Mouse (Mus musculus): ENCODE measurements around the gene Abcf2. TPM values are rescaled to one million over a fixed set of nuclear protein-coding genes. Genes with fewer than 3 reads are reported as not detected.

The Abcf2 gene
- polyA plus RNA-seq, 1 experiment from 2014 or later: 125 TPM

DNA sequence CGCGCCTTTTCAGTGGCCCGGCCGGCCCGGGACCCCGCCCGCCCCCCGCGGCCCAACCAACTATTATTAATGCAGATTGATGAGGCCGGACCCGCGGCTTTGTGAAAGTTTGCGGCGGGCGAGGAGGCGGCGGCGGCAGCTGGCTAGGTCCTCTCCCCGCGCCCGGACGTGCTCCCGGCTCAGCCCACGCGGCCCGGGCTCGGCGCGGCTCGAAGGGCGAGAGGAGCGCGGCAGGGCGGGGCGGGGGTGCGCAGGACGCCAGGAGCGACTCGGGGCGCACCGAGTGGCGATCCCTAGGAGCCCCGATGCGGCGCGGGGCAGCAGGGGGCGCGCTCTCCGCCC lies 50.4 kb downstream of the Abcf2 start, which contains the start of gene Gbx1:
Gene Gbx1, minus strand, starts transcription at position 314 of the 342 bp plus-strand sequence.
- Histone ChIP-seq H3K9me3 (no peaks in the 10 kb centered on the region), H3K36me3 (no peaks in the 10 kb centered on the region), H3K4me1 (replicated peaks) (peaks cover 58% of the 10 kb centered on the region), H3K27me3 (ENCODE audit: insufficient read depth, poor library complexity, severe bottlenecking) (peaks cover 100% of the 10 kb centered on the region), H3K4me3 (peak within 1 kb of the TSS; percentile 60), H3K27ac (peak within 1 kb of the TSS; percentile 86)
- under 1% methylated on average over 46 of the region's 49 CpGs for WGBS
- peak; percentile 78 for DNase-seq (ENCODE audit: low spot score)

GRCm38 (mm10) chr5:24526190-24526888 lies 50.9 kb downstream of the Abcf2 start:
- Histone ChIP-seq H3K36me3 (no peaks in the 10 kb centered on the region), H3K27me3 (ENCODE audit: insufficient read depth, poor library complexity, severe bottlenecking) (peaks cover 100% of the 10 kb centered on the region), H3K4me3 (peak overlapping the region; percentile 60), H3K4me1 (replicated peaks) (peaks cover 58% of the 10 kb centered on the region), H3K9me3 (no peaks in the 10 kb centered on the region), H3K27ac (peak overlapping the region; percentile 86)
- under 1% methylated on average over 106 of the region's 109 CpGs for WGBS
- DNase-seq (ENCODE audit: low spot score): peak; percentile 54

GRCm38 (mm10) chr5:24525360-24526189 lies 51.7 kb downstream of the Abcf2 start:
- Histone ChIP-seq H3K4me1 (replicated peaks) (peaks cover 58% of the 10 kb centered on the region), H3K36me3 (no peaks in the 10 kb centered on the region), H3K9me3 (no peaks in the 10 kb centered on the region), H3K27ac (peak overlapping the region; percentile 86), H3K4me3 (peak overlapping the region; percentile 60), H3K27me3 (ENCODE audit: insufficient read depth, poor library complexity, severe bottlenecking) (peaks cover 95% of the 10 kb centered on the region)
- 4% methylated on average over 34 of the region's 34 CpGs for WGBS
- peak; percentile 56 for DNase-seq (ENCODE audit: low spot score)

- peak overlapping the region; percentile 60 for H3K4me3 ChIP-seq
- WGBS: 20% methylated on average over 4 of the region's 4 CpGs
Observed at GRCm38 (mm10) chr5:24524522-24524921, 52.7 kb downstream of the Abcf2 start.

DNA sequence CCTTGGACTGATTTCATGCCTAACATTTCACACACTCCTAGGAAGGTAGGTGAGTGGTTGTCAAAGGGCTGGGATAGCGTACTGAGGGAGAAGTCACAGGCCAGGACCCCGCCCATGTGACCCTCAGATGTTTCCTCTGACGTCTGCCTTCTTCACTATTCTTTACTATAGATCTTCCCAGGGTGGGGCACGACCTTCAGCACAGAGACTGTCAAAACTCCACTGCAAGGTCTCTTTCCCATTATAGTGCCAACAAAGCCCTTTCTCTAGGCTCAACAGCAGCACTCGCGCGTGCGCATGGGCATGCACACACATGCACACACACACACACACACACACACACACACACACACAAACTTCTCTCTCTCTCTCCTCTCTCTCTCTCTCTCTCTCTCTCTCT lies 53.5 kb downstream of the Abcf2 start:
- H3K36me3 ChIP-seq: no peaks in the 10 kb centered on the region
- peak; percentile 61 for DNase-seq (ENCODE audit: low spot score)
- WGBS: 36% methylated on average over 8 of the region's 8 CpGs
- peak overlapping the region; percentile 60 for H3K4me3 ChIP-seq
- H3K27me3 ChIP-seq (ENCODE audit: insufficient read depth, poor library complexity, severe bottlenecking): peaks cover 84% of the 10 kb centered on the region
- H3K4me1 ChIP-seq (replicated peaks): peaks cover 53% of the 10 kb centered on the region
- H3K9me3 ChIP-seq: no peaks in the 10 kb centered on the region
- H3K27ac ChIP-seq: no peak overlapping the region

More at GRCm38 (mm10) chr5:24524522-24524921, 52.7 kb downstream of the Abcf2 start:
- no peak overlapping the region for H3K27ac ChIP-seq
- H3K9me3 ChIP-seq: no peaks in the 10 kb centered on the region
- DNase-seq (ENCODE audit: low spot score): no peak
- peaks cover 89% of the 10 kb centered on the region for H3K27me3 ChIP-seq (ENCODE audit: insufficient read depth, poor library complexity, severe bottlenecking)
- peaks cover 58% of the 10 kb centered on the region for H3K4me1 ChIP-seq (replicated peaks)
- H3K36me3 ChIP-seq: no peaks in the 10 kb centered on the region

DNA sequence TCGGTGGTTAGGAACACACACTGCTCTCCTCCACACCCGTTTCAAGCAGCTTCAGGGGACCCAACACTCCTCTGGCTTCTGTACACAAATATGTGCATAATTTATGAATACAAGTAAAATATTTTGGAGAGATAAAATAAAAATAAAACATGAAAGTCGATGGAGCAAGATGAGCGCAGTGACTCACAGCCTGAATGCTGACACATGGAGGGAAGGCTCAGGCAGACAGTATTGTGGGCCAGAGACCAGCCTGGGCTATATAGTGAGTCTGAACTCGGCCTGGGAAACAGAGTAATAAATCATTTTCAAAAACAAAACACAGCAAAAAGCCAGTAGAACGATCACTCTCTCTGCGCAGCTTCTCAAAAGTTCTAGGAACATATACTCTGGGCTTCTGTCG lies 55.9 kb downstream of the Abcf2 start:
- Histone ChIP-seq H3K4me3 (no peak overlapping the region), H3K27me3 (ENCODE audit: insufficient read depth, poor library complexity, severe bottlenecking) (peaks cover 63% of the 10 kb centered on the region), H3K9me3 (no peaks in the 10 kb centered on the region), H3K4me1 (replicated peaks) (peaks cover 33% of the 10 kb centered on the region), H3K27ac (no peak overlapping the region), H3K36me3 (no peaks in the 10 kb centered on the region)
- 72% methylated on average over 8 of the region's 8 CpGs for WGBS
- DNase-seq (ENCODE audit: low spot score): no peak

MicroRNA genes within 50 kb of the gene (microRNA counts, 519-probe panel; counts per million panel counts)
- 1,255 counts per million, percentile 77 among the panel's probes with 10 or more counts for microRNA mmu-miR-671-3p
- 1,255 counts per million, percentile 77 among the panel's probes with 10 or more counts for microRNA mmu-miR-671-5p

Other genes with a start within 250 kb of the Abcf2 start
- gene Kcnh2, start 225.9 kb downstream of the Abcf2 start, polyA plus RNA-seq (2016; fragmentation: Nextera tagmentation; extraction: Ambion mirVana): 32.4 and 33.9 TPM in 2 replicates
- 8.3 and 9.7 TPM in 2 replicates for gene Nos3, start 212.7 kb downstream of the Abcf2 start, polyA plus RNA-seq (2016; fragmentation: Nextera tagmentation; extraction: Ambion mirVana)
- gene Atg9b, start 185.3 kb downstream of the Abcf2 start, polyA plus RNA-seq (2016; fragmentation: Nextera tagmentation; extraction: Ambion mirVana): 0.21 and 0.75 TPM in 2 replicates
- gene Abcb8, start 183.8 kb downstream of the Abcf2 start, polyA plus RNA-seq (2016; fragmentation: Nextera tagmentation; extraction: Ambion mirVana): 54.5 and 55.3 TPM in 2 replicates
- 0.20 and 0.54 TPM in 2 replicates for gene Asic3, start 164.1 kb downstream of the Abcf2 start, polyA plus RNA-seq (2016; fragmentation: Nextera tagmentation; extraction: Ambion mirVana)
- 46.4 and 61.4 TPM in 2 replicates for gene Cdk5, start 153.9 kb downstream of the Abcf2 start, polyA plus RNA-seq (2016; fragmentation: Nextera tagmentation; extraction: Ambion mirVana)
- gene Slc4a2, start 153.6 kb downstream of the Abcf2 start, polyA plus RNA-seq (2016; fragmentation: Nextera tagmentation; extraction: Ambion mirVana): 33.5 and 39.7 TPM in 2 replicates
- gene Fastk, start 132.2 kb downstream of the Abcf2 start, polyA plus RNA-seq (2016; fragmentation: Nextera tagmentation; extraction: Ambion mirVana): 114 and 127 TPM in 2 replicates
- 32.7 and 38.4 TPM in 2 replicates for gene Tmub1, start 129.6 kb downstream of the Abcf2 start, polyA plus RNA-seq (2016; fragmentation: Nextera tagmentation; extraction: Ambion mirVana)
- 31.9 and 36.5 TPM in 2 replicates for gene Agap3, start 125.3 kb downstream of the Abcf2 start, polyA plus RNA-seq (2016; fragmentation: Nextera tagmentation; extraction: Ambion mirVana)
- gene Gbx1, start 50.3 kb downstream of the Abcf2 start, polyA plus RNA-seq (2016; fragmentation: Nextera tagmentation; extraction: Ambion mirVana): 1.3 and 1.5 TPM in 2 replicates
- gene Asb10, start 36.5 kb downstream of the Abcf2 start, polyA plus RNA-seq (2016; fragmentation: Nextera tagmentation; extraction: Ambion mirVana): 0.17 TPM in 1 of 2 replicates, not detected in the other
- gene 4931409K22Rik, start 20.7 kb downstream of the Abcf2 start, polyA plus RNA-seq (2016; fragmentation: Nextera tagmentation; extraction: Ambion mirVana): 0.07 and 0.10 TPM in 2 replicates
- gene Chpf2, start 9.3 kb upstream of the Abcf2 start, polyA plus RNA-seq (2016; fragmentation: Nextera tagmentation; extraction: Ambion mirVana): 16.5 and 19.3 TPM in 2 replicates
- 22.8 and 35.7 TPM in 2 replicates for gene Smarcd3, start 46.9 kb upstream of the Abcf2 start, polyA plus RNA-seq (2016; fragmentation: Nextera tagmentation; extraction: Ambion mirVana)
- gene Nub1, start 108.1 kb upstream of the Abcf2 start, polyA plus RNA-seq (2016; fragmentation: Nextera tagmentation; extraction: Ambion mirVana): 27.3 and 28.8 TPM in 2 replicates
- gene Wdr86, start 153.3 kb upstream of the Abcf2 start, polyA plus RNA-seq (2016; fragmentation: Nextera tagmentation; extraction: Ambion mirVana): 20.9 and 25.2 TPM in 2 replicates
- gene Crygn, start 180.5 kb upstream of the Abcf2 start, polyA plus RNA-seq (2016; fragmentation: Nextera tagmentation; extraction: Ambion mirVana): 0.42 and 0.44 TPM in 2 replicates

All from hindbrain, embryonic 10.5 days (tissue).